ENCODE assay signal across 15 mouse cellular contexts in the genomic region with DNA sequence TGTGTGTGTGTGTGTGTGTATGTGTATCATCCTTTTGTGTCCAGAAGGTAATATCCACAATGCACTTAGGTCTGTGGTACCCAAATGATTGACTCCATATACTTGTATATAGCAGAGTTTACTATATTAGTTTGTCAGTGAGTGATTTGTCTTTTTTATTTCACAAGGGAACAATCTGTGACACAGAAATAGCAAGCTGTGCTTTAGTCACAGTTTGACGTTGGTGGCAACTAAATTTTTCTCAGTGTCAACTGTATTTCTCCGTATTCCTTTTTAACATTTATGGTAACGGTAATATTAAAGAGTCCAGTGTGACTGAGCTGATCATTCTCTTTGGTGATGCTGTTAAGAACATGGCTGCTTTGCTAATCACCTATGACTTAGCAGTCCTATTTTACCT.
"Had no signal": no experiment of that assay in that cellular context is flagged by ENCODE, and none has a peak within 500 bp of the region (broad histone marks: within the 10 kb centered on the region; RNA-seq: fewer than 3 reads in every experiment).

No protein-coding gene starts in this region.

- H3K4me3 ChIP-seq: intestine, embryonic 15.5 days; liver, embryonic 13.5 days; stomach, embryonic 15.5 days had no signal

- DNase-seq: kidney, adult 11 months; kidney, adult 9 months; kidney, postnatal 14 days; kidney, postnatal 4 days; liver, embryonic 13.5 days; lung, adult 2 months; lung, postnatal 14 days; lung, postnatal 4 days; midbrain, embryonic 14.5 days; right cerebral cortex, postnatal 14 days; spleen, adult 18-20 months; thymus, adult 18-20 months; thymus, postnatal 36 days had no signal

- H3K27ac ChIP-seq: intestine, embryonic 15.5 days; liver, embryonic 13.5 days; stomach, embryonic 15.5 days had no signal
